In the genomic region with DNA sequence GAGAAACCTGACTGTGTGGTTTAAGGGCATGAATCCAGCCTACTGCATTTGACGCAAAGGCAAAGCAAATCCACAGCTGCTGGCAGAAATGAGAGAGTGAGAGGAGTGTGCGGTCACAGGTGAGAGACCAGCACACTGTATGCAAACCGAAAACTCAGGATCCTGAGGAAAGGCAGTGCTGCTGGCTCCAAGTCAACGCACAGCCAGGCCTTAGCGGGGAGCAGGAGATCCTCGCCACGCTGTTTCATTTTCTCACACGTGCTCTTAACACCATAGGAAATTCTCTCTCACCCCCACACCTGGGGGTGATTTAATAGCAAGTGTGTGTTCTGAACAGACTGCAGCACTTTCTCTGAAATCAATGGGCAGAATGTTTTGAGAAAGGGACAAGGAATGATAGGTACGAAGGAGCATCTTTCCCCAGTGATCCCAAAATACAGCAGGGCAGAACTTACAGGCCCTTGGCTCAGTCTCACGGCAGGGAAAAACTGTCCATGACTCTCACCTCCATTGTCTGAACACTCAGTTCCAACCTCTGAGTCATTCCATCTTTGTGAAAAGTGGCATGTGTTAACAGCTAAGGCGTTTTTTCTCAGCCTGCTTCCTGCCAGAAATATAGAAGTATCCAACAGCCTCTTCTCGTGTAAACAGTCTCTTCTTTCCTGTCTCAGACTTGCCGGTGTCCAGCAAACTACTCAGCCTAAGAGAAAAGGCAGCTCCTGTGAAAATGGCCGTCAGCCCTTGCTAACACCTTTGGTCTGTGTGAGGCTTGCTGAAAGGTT, we compare ENCODE assay signal across 9 mouse cellular contexts.
DNase-seq lines count a peak whose midpoint lies in the region; ATAC-seq lines count a peak whose summit lies in the region.
"Had no signal": no experiment of that assay in that cellular context is flagged by ENCODE, and none has a peak within 500 bp of the region (broad histone marks: within the 10 kb centered on the region; RNA-seq: fewer than 3 reads in every experiment).

No protein-coding gene starts in this region.

- WGBS in kidney, embryonic 16.5 days: 51% methylated on average over 14 of the region's 14 CpGs
- WGBS in limb, embryonic 12.5 days: 60% methylated on average over 14 of the region's 14 CpGs

- no peaks in the 10 kb centered on the region for H3K27me3 ChIP-seq in kidney, embryonic 16.5 days (ENCODE audit: insufficient read depth, low read length)
- H3K27me3 ChIP-seq in limb, embryonic 12.5 days: no peaks in the 10 kb centered on the region

- ATAC-seq in kidney, embryonic 16.5 days (ENCODE audit: low FRiP score, low TSS enrichment): no peak; the same call in 1 of the 2 replicates
- no peak for ATAC-seq in limb, embryonic 12.5 days (ENCODE audit: insufficient number of reproducible peaks, insufficient read depth, low FRiP score, low TSS enrichment, low read depth)
- no peak for ATAC-seq in inflammation-experienced regulatory T-cells, adult 6 months

- H3K36me3 ChIP-seq in kidney, embryonic 16.5 days (ENCODE audit: insufficient read depth, low read length): no peaks in the 10 kb centered on the region
- 0 out of 2 replicates have a peak, but pooled peaks cover 5% of the 10 kb centered on the region for H3K36me3 ChIP-seq in limb, embryonic 12.5 days

- H3K4me2 ChIP-seq in kidney, embryonic 16.5 days (replicated peaks; ENCODE audit: low read depth, low read length): no peak overlapping the region
- no peak overlapping the region; the same call in 1 of the 2 replicates for H3K4me2 ChIP-seq in limb, embryonic 12.5 days

- H3K4me1 ChIP-seq in kidney, embryonic 16.5 days (ENCODE audit: insufficient read depth, low read length): peaks cover 17% of the 10 kb centered on the region
- H3K4me1 ChIP-seq in brown adipose tissue, adult 24 weeks (ENCODE audit: control insufficient read depth, insufficient read depth, insufficient read length, low read length): peaks cover 22% of the 10 kb centered on the region
- H3K4me1 ChIP-seq in limb, embryonic 12.5 days (replicated peaks): peaks cover 25% of the 10 kb centered on the region
- H3K4me1 ChIP-seq: megakaryocyte, embryonic 14.5 days had no signal

- H3K4me3 ChIP-seq in kidney, embryonic 16.5 days (ENCODE audit: low read length): no peak overlapping the region
- no peak overlapping the region for H3K4me3 ChIP-seq in brown adipose tissue, adult 24 weeks (ENCODE audit: insufficient read depth, low read depth, low read length)
- no peak overlapping the region for H3K4me3 ChIP-seq in limb, embryonic 12.5 days (replicated peaks)
- H3K4me3 ChIP-seq: megakaryocyte, embryonic 14.5 days had no signal

- H3K9ac ChIP-seq in kidney, embryonic 16.5 days (replicated peaks; ENCODE audit: low read length): no peak overlapping the region
- H3K9ac ChIP-seq in limb, embryonic 12.5 days (replicated peaks): no peak overlapping the region

- no peaks in the 10 kb centered on the region for H3K9me3 ChIP-seq in kidney, embryonic 16.5 days (ENCODE audit: low read length)
- no peaks in the 10 kb centered on the region for H3K9me3 ChIP-seq in limb, embryonic 12.5 days
- H3K9me3 ChIP-seq: megakaryocyte, embryonic 14.5 days had no signal

- peak overlapping the region; percentile 40; the same call in 1 of the 2 replicates for H3K27ac ChIP-seq in kidney, embryonic 16.5 days (ENCODE audit: low read length)
- peak overlapping the region; percentile 61 for H3K27ac ChIP-seq in brown adipose tissue, adult 24 weeks (replicated peaks; ENCODE audit: low read depth, low read length)
- H3K27ac ChIP-seq in limb, embryonic 12.5 days: peak overlapping the region; percentile 76

- no peak for DNase-seq in kidney, adult 9 months
- DNase-seq in MN1 (ENCODE audit: low spot score): peak; percentile 35
- no peak for DNase-seq in layer of hippocampus, adult 18-20 months (ENCODE audit: low spot score in 2 of 2)
- DNase-seq: adrenal gland, postnatal 36 days had no signal
